Mouse (Mus musculus) heart, postnatal 0 days (tissue): ENCODE measurements at regions not wholly inside any gene's neighbourhood (a gene's known extent, or its start where the extent isn't known, plus 50 kb on each side); places are given as distances from the start of the nearest gene placed in this dataset.

Experiments
- CTCF ChIP-seq: IDR thresholded peaks from 2 replicates; pipeline ENCODE4 v1.5.1; 2016; ENCODE audit warnings: antibody characterized with exemption, control low read depth, low read depth
- EP300 ChIP-seq: IDR thresholded peaks from 2 replicates; pipeline ENCODE4 v1.6.1; 2016; ENCODE audit warnings: antibody characterized with exemption, low read depth

DNA sequence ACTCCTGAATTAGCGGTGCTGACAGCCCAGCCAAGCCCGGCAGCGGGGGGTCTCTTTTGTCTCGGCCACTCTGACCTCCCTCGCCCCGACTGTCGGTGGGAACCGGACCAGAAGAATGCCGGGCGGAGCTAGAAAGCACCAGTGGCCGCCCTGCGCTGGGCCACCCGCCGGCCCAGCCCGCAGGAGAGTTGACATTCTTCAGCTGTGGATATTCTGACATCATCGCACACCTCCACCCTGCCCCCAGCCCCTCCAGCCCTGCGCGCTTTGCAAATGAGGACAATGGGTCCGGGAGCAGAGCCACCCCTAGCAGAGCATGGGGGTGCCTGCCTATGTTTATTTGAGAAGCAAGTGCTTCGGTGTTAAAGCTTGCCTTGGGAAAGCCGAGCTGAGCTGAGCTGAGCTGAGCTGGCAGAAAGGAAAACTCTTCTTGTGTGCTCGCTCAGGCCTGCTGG, 70.5 kb upstream of the Spaca7 start:
- TF ChIP-seq CTCF (no peak), EP300 (no peak)
